Mouse (Mus musculus): Measurements from ENCODE around the gene Acbd4.

- TF ChIP-seq CTCF (IDR thresholded peaks at IDR 0.05; ENCODE audit: insufficient read depth, low read length) (no peak), POLR2A (IDR thresholded peaks at IDR 0.05; ENCODE audit: borderline replicate concordance, extremely low read depth, low read depth, low read length) (no peak)
Measured at GRCm38 (mm10) chr11:103069731-103070130, 31.8 kb upstream of the Acbd4 start.
